Mouse (Mus musculus) CD4-positive, CD25-positive, alpha-beta regulatory T cell, adult 4 months (primary cell): ENCODE results near the gene Tcp10c. TPM values are rescaled to one million over a fixed set of nuclear protein-coding genes. Genes with fewer than 3 reads are reported as not detected.
"Not testable (repeated sequence)": the region's sequence is repeated elsewhere in the genome, so short reads cannot be mapped to it uniquely, and the experiment has no call there.

ENCODE experiments used
- ATAC-seq: one replicate; pipeline ENCODE4 v1.8.0; 2017
- polyA plus RNA-seq, 2 experiments: library from polyadenylated mRNA; unstranded; fragments of 100-300 nt; shearing (Covaris generic); gene quantifications; one replicate each; pipeline ENCODE4 v1.2.1; 2017

Gene Tcp10c
- polyA plus RNA-seq, 2 experiments from 2014 or later: not detected

DNA sequence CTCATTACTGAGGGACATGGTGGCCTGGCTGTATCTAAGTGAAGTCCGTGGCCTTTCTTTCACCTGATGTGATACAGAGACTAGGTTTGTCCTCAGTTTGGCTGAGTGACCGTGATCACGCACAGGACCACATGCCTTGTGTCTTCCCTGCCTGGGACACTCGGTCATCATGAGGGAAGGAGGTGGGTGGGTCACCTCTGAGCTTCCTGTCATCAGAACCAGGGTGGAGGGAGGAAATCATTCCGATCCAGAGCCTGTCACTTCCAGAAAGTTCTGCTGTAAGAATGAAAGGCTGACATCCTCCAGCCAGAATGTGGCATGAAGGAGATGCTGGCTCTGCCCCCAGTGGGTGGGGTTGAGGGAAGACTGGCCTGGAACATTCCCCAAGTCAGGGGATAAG lies 45.6 kb downstream of the Tcp10c start:
- ATAC-seq: not testable (repeated sequence)

DNA sequence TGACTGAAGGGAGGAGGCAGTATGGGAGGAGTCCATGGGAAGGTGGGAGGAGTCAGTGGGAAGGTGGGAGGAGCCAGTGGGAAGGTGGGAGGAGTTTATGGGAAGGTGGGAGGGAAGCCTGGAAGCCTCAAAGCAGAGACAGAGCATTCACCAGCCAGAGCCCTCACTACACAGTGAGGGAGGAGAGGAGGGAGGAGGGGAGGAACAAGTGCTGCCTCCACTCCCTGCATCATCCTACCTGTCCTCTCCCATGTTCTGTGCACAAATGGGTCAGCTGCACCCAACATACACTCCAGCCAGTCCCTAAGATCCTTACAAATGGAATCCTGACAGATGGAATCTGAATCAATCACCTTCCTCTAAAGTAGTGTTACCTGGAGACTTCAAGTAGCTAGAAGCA lies 47.7 kb downstream of the Tcp10c start:
- ATAC-seq: not testable (repeated sequence)

DNA sequence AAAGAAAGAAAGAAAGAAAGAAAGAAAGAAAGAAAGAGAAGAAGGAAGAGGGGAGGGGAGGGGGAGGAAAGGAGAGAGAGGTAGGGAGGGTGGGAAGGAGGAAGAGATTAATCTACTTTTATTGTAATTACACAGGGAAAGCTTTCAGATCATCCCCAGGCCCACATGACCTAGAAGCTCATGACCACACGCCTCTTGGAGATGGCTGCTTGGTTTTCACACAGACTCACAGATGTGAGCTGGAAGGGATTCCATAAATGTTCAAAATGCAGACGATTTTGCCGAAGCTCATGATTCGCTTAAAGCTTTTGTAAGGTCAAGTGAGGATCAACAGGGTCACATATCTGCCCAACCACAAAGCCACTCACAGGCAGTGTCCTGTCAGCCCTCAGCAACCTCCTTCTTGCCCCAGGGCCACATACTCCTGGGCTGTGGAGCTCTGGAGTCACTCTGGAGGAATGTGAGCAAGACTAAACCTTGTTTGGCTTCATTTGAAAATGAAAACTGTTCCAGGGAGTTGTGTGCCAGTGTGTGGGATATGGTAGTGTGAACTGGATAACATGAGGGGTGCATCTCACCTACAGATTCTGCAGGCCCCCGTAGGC lies 49.3 kb downstream of the Tcp10c start:
- ATAC-seq: not testable (repeated sequence)

DNA sequence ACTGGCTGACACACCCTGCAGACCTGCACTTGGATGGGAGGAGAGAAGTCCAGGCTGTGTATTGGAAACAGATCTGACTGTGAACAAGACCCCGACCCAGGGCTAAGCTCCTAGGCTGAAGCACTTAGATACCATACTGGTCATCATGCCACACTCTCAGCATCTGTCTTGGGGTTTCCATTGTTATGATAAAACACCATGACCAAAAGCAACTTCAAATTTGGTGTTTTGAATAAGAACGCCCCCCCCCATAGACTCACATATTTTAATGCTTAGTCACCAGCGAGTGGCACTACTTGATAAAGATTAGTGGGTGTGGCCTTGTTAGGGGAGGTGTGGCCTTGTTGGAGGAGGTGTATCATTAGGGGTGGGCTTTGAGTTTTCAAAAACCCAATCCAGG lies 51.7 kb downstream of the Tcp10c start:
- ATAC-seq: not testable (repeated sequence)

DNA sequence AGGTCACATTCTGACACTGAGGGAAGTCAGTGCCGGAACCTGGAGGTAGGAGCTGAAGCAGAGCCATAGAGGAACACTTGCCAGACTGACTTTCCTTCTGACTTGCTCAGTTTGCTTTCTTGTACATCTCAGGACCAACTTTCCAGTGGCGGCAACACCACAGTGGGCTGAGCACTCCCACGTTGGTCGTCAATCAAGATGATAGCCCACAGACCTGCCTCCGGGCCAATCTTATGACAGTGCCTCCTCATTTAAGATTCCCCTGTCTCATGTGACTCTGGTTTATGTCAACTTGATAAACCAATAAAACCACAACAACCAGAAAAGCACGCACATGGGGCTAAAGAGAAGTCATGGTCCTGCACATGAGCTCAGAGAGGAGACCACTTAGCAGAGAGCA lies 52.3 kb downstream of the Tcp10c start:
- not testable (repeated sequence) for ATAC-seq

DNA sequence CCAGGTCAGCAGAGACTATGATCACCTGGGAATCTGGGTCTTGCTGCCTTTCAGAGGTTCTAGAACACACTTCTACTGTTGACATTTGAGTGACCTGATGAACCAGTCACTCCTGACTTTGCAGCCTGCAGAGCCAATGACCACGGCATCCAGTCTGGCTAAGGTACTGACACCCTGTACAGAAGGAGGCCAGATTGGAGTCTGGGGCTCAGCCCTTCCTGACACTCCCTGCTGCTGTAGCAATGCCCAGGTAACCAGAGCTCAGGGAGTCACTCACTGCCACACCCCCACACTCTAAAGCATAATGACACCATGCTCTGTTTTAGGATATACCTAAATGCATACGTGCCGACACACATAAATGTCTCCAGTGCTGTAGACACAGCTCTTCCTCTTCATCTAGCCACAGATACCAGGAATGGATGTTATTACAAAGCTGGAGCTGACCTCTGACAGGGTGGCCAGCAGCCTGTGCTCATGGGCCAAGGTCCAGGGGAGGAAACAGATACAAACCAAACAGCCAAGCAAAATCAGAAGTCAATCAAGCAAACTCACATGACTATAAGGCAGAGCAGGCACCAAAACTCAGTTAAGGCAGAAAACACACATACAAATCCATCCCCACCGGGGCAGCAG lies 53.4 kb downstream of the Tcp10c start:
- not testable (repeated sequence) for ATAC-seq

DNA sequence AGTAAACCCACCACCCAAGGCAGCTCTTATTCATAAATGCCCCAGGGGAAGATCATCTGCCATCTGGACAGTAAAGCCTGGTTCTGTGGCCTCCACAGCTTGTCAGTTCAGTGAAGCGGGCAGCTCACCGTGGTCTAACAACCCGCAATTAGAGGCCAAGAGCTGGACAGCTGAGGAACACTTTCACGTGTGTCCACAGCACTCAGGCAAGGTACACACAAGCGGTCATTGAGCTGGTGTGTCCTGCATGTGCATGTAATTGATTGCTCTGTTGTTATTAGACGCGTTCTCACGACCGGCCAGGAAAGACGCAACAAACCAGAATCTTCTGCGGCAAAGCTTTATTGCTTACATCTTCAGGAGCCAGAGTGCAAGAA lies 53.9 kb downstream of the Tcp10c start:
- ATAC-seq: not testable (repeated sequence)

DNA sequence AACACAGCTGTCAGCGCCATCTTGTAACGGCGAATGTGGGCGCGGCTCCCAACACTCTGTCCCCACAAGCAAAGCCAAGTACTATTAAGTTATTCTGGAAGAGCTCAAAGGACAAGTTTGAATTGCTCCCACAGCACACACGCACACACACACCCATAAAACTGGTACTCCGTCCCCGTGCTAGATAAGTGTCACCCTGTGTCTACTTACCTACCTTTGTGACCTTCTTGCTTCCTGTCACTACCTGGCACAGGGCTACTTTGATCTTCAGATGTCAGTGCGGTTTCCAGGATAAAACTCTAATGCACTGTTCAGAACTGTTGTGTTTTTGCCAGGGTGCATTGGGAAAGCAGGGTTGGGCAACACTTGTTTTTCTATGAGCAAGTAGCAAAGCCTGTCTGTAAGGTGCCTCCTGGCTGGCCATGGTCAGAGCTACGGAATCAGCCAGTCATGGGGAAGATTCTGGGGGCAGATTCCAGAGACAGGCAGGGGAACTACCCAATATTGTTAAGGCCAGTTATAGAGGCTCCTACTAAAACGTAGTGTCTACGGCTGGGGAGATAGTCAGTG lies 66.7 kb downstream of the Tcp10c start:
- ATAC-seq: not testable (repeated sequence)

DNA sequence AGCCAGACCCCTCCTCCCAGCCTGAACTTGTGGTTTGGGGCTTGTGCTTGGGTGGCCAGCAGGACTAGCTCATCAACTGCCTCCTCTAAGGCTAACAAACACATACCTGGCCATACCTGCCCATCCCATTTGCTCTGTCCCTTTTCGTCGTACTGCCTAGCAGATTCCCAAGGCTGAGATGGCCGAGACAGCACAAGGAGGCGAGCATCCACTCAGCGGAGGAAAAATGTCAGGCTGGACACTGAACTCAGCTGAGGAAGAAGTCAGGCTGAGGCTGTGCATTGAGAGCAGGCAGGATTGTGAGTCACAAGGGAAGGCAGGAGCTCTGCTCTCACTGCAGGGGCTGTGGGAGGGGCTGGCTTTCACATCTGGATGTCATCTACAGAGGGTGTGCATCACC lies 68.3 kb downstream of the Tcp10c start:
- ATAC-seq: not testable (repeated sequence)

DNA sequence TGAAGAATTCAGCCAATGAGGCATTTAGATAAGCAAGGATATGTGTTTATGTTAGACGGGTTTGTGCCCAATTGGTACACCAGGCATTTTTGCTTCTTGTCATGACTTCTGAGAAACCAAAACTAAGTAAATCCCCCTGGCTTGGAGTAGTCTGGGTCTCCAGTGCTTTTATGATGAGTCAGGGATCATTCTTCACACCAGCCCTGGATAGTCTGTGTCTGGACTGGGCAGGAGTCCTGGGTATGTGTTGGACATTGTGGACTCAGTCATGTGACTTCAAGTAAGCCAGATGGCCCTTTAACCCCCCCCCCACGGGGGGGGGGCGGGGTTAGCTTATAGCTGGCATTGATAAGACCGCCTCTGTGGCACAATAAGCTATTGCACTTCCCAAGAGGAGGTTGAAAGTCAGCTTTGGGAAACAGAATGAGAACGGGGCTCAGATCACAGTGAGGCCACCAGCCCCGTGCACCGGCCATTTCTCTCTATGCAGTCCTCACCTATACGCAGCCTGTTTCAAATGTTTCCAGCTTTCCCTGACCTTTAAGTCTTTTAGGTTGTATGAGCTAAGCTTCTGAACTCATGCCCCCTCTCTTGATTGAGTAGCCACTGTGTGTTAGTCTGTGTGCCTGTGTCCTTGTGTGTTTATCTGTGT lies 69.1 kb downstream of the Tcp10c start:
- ATAC-seq: not testable (repeated sequence)

DNA sequence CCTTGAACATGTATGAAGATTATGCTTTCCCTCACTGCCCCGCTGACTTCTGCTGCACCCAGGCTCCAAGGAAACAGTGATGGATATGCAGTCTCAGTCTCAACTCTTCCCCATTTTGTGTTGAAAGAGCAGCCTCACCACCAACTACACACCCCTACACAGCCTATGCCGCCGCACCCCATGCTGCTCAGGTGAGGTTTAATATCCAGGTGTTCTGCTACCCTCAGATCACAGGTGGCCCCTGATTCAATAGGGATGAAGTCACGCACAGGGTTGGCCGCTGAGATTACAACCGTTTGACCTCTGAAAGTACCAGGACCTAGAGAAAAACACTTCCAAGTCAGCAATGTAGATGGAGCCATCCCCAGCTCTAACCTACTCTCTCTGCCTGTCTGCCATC lies 69.9 kb downstream of the Tcp10c start:
- not testable (repeated sequence) for ATAC-seq

DNA sequence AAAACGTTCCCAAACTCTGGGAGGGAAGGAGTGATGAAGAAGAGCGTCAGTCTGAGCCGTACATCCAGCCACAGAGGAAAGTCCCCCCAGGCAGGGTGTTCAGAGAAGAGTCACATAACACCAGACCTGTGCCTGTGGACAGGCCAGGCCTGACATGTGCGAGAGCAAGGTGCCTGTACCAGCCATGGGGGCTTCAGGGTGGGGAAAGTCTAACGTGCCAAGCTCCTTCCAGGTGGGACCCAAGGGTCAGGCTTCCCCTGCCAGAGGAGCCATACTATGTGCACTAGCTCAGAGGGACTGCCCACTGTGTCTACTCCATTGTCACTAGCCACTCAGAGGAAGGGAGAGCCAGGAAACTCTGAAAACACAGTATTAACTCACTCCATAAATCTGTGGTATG lies 71.3 kb downstream of the Tcp10c start:
- not testable (repeated sequence) for ATAC-seq

DNA sequence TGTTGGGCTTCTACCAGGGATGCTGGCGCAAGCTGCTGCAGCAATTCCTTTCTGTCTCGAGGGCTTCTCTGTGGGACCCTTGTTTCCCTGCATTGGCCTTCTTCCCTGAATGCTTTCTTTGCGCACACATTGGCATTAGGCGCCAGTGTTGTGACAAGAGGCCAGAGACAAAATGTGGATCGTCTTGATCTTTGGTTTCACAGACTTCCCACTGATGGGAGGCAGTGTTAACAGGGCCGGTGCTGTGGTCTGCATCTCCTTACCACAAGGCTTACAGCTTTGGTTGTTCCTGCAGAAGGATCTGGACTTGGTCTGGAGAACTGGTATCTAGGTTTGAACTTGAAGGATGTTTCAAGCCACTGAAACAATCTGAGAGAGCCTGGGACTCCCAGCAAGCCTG lies 72.1 kb downstream of the Tcp10c start:
- not testable (repeated sequence) for ATAC-seq

Other genes with a start within 250 kb of the Tcp10c start
- not detected for gene Unc93a, start 222.8 kb upstream of the Tcp10c start, polyA plus RNA-seq
- not detected for gene Smok2a, start 133.4 kb upstream of the Tcp10c start, polyA plus RNA-seq
- gene Smok2b, start 124.3 kb upstream of the Tcp10c start, polyA plus RNA-seq: not detected